ENCODE assay signal across 11 mouse cellular contexts in genomic region chr10:70655828-70656227, GRCm38 (mm10). TPM values are rescaled to one million over a fixed set of nuclear protein-coding genes. Genes with fewer than 3 reads are reported as not detected.
DNase-seq lines count a peak whose midpoint lies in the region; ATAC-seq and TF ChIP-seq lines count a peak whose summit lies in the region.
"Had no signal": no experiment of that assay in that cellular context is flagged by ENCODE, and none has a peak within 500 bp of the region (broad histone marks: within the 10 kb centered on the region; RNA-seq: fewer than 3 reads in every experiment).

Gene Phyhipl, minus strand, starts transcription at chr10:70655965.

- no peak within 1 kb of the TSS for H3K4me3 ChIP-seq in hindbrain, embryonic 14.5 days (replicated peaks; ENCODE audit: low read length)
- H3K4me3 ChIP-seq in midbrain, postnatal 0 days (ENCODE audit: low read depth, low read length): no peak within 1 kb of the TSS
- H3K4me3 ChIP-seq in stomach, postnatal 0 days (ENCODE audit: low read depth, low read length): no peak within 1 kb of the TSS
- no peak within 1 kb of the TSS for H3K4me3 ChIP-seq in gastrocnemius, adult 2 months
- H3K4me3 ChIP-seq in intestine, postnatal 0 days (ENCODE audit: low read depth, low read length): no peak within 1 kb of the TSS
- H3K4me3 ChIP-seq: myocyte had no signal

- intact Hi-C loops in gastrocnemius, adult 2 months (cut with DNase I): no loop called here

- no peaks in the 10 kb centered on the region for H3K36me3 ChIP-seq in hindbrain, embryonic 14.5 days (replicated peaks; ENCODE audit: control insufficient read depth, insufficient read depth)
- no peaks in the 10 kb centered on the region for H3K36me3 ChIP-seq in midbrain, postnatal 0 days (ENCODE audit: insufficient read depth, low read length)
- no peaks in the 10 kb centered on the region for H3K36me3 ChIP-seq in stomach, postnatal 0 days (ENCODE audit: control insufficient read depth, insufficient read depth, low read length)
- H3K36me3 ChIP-seq in intestine, postnatal 0 days (ENCODE audit: control insufficient read depth, insufficient read depth): no peaks in the 10 kb centered on the region

- no peak within 1 kb of the TSS for H3K27ac ChIP-seq in hindbrain, embryonic 14.5 days
- H3K27ac ChIP-seq in midbrain, postnatal 0 days (ENCODE audit: low read depth, low read length): no peak within 1 kb of the TSS
- no peak within 1 kb of the TSS for H3K27ac ChIP-seq in stomach, postnatal 0 days (replicated peaks)
- no peak within 1 kb of the TSS for H3K27ac ChIP-seq in gastrocnemius, adult 2 months
- H3K27ac ChIP-seq in intestine, postnatal 0 days (ENCODE audit: low read depth, low read length): no peak within 1 kb of the TSS
- H3K27ac ChIP-seq: liver, embryonic 14.5 days had no signal

- no peaks in the 10 kb centered on the region for H3K9me3 ChIP-seq in hindbrain, embryonic 14.5 days (ENCODE audit: control insufficient read depth, low read length)
- no peaks in the 10 kb centered on the region for H3K9me3 ChIP-seq in midbrain, postnatal 0 days (ENCODE audit: low read length)
- H3K9me3 ChIP-seq in stomach, postnatal 0 days (ENCODE audit: control insufficient read depth, low read length): no peaks in the 10 kb centered on the region
- H3K9me3 ChIP-seq in intestine, postnatal 0 days (ENCODE audit: control insufficient read depth): no peaks in the 10 kb centered on the region

- no peak for TF ChIP-seq CTCF in midbrain, postnatal 0 days (IDR thresholded peaks at IDR 0.05)
- no peak for TF ChIP-seq CTCF in stomach, postnatal 0 days (IDR thresholded peaks at IDR 0.05; ENCODE audit: low read depth)
- no peak for TF ChIP-seq CTCF in gastrocnemius, adult 2 months (IDR thresholded peaks at IDR 0.05)
- no peak for TF ChIP-seq CTCF in intestine, postnatal 0 days (IDR thresholded peaks at IDR 0.05; ENCODE audit: low read depth)

- no peak for ATAC-seq in hindbrain, embryonic 14.5 days (ENCODE audit: low FRiP score)
- ATAC-seq in midbrain, postnatal 0 days (ENCODE audit: low FRiP score): no peak
- no peak for ATAC-seq in stomach, postnatal 0 days (ENCODE audit: low FRiP score, low TSS enrichment)
- ATAC-seq in intestine, postnatal 0 days: no peak

- no peak within 1 kb of the TSS for H3K9ac ChIP-seq in hindbrain, embryonic 14.5 days
- no peak within 1 kb of the TSS for H3K9ac ChIP-seq in midbrain, postnatal 0 days (replicated peaks; ENCODE audit: low read length, poor library complexity, severe bottlenecking)
- no peak within 1 kb of the TSS for H3K9ac ChIP-seq in stomach, postnatal 0 days (ENCODE audit: low read length)
- H3K9ac ChIP-seq in intestine, postnatal 0 days (ENCODE audit: low read depth, low read length): no peak within 1 kb of the TSS
- H3K9ac ChIP-seq: liver, embryonic 14.5 days had no signal

- no peaks in the 10 kb centered on the region for H3K27me3 ChIP-seq in hindbrain, embryonic 14.5 days (ENCODE audit: control insufficient read depth, insufficient read depth, low read length)
- H3K27me3 ChIP-seq in midbrain, postnatal 0 days (ENCODE audit: insufficient read depth, low read length): no peaks in the 10 kb centered on the region
- H3K27me3 ChIP-seq in stomach, postnatal 0 days (ENCODE audit: control insufficient read depth, insufficient read depth, low read length): no peaks in the 10 kb centered on the region
- no peaks in the 10 kb centered on the region for H3K27me3 ChIP-seq in intestine, postnatal 0 days (replicated peaks; ENCODE audit: control insufficient read depth, insufficient read depth, low read length)

- peaks cover 10% of the 10 kb centered on the region; the same call in 1 of the 2 replicates for H3K4me1 ChIP-seq in hindbrain, embryonic 14.5 days (replicated peaks; ENCODE audit: control insufficient read depth, insufficient read depth, low read length)
- H3K4me1 ChIP-seq in midbrain, postnatal 0 days (ENCODE audit: insufficient read depth, low read length): no peaks in the 10 kb centered on the region
- no peaks in the 10 kb centered on the region for H3K4me1 ChIP-seq in stomach, postnatal 0 days (replicated peaks; ENCODE audit: control insufficient read depth, insufficient read depth)
- no peaks in the 10 kb centered on the region for H3K4me1 ChIP-seq in intestine, postnatal 0 days (replicated peaks; ENCODE audit: control insufficient read depth, insufficient read depth, low read length)

- 28% methylated on average over 7 of the region's 7 CpGs for WGBS in hindbrain, embryonic 14.5 days
- WGBS in midbrain, postnatal 0 days: 66% methylated on average over 7 of the region's 7 CpGs
- WGBS in stomach, postnatal 0 days: 71% methylated on average over 7 of the region's 7 CpGs
- WGBS in intestine, postnatal 0 days: 74% methylated on average over 7 of the region's 7 CpGs

- DNase-seq in layer of hippocampus, adult 8-10 months (ENCODE audit: low spot score in 2 of 2): no peak
- DNase-seq in layer of hippocampus, adult 9-11 months: no peak
- no peak for DNase-seq in hindbrain, embryonic 14.5 days (ENCODE audit: low spot score)
- DNase-seq in layer of hippocampus, postnatal 10 days (ENCODE audit: low spot score in 2 of 2): no peak
- DNase-seq in midbrain, postnatal 0 days (ENCODE audit: low spot score): no peak
- DNase-seq in stomach, postnatal 0 days (ENCODE audit: low spot score): no peak
- DNase-seq in gastrocnemius, adult 2 months: no peak
- DNase-seq: cerebellum, adult 18-20 months had no signal

- TF ChIP-seq EP300 in stomach, postnatal 0 days (optimal IDR thresholded peaks at IDR 0.05): no peak

- H3K4me2 ChIP-seq in hindbrain, embryonic 14.5 days (replicated peaks): no peak within 1 kb of the TSS
- no peak within 1 kb of the TSS for H3K4me2 ChIP-seq in midbrain, postnatal 0 days (ENCODE audit: low read depth, low read length, poor library complexity, severe bottlenecking)
- no peak within 1 kb of the TSS for H3K4me2 ChIP-seq in stomach, postnatal 0 days (replicated peaks; ENCODE audit: low read depth)
- no peak within 1 kb of the TSS for H3K4me2 ChIP-seq in intestine, postnatal 0 days (replicated peaks; ENCODE audit: low read depth)

RNA-seq across cellular contexts. Expression of gene Phyhipl, which starts in this region (rescaled TPM):
- total RNA-seq in layer of hippocampus, adult 8-10 months (2022): 100 to 1,000 TPM; 174 to 208 (median 192) TPM
- 287 and 318 TPM in 2 replicates for polyA plus RNA-seq in hindbrain, embryonic 14.5 days (2014; fragmentation: Nextera tagmentation; extraction: Ambion mirVana)
- total RNA-seq in layer of hippocampus, postnatal 10 days (2021): 100 to 1,000 TPM; 161 to 188 TPM
- total RNA-seq in midbrain, postnatal 0 days (2014; rRNA removed): 38.5 and 55.4 TPM in 2 replicates
- 307 and 323 TPM in 2 replicates for polyA plus RNA-seq in midbrain, postnatal 0 days (2015; fragmentation: Nextera tagmentation; extraction: Ambion mirVana)
- 3.5 and 4.2 TPM in 2 replicates for polyA plus RNA-seq in stomach, postnatal 0 days (2015; fragmentation: Nextera tagmentation; extraction: Ambion mirVana)
- not detected for total RNA-seq in gastrocnemius, adult 2 months (2021)
- polyA plus RNA-seq in intestine, postnatal 0 days (2015; fragmentation: Nextera tagmentation; extraction: Ambion mirVana): 1.6 and 1.8 TPM in 2 replicates

Comparison
In these comparisons a context has a peak if more than half of its experiments do, and no peak if none do; other contexts are left out.
1. RNA of gene Phyhipl (total RNA-seq): 174 to 208 TPM in layer of hippocampus, adult 8-10 months, 161 to 188 TPM in layer of hippocampus, postnatal 10 days and 38.5 to 55.4 TPM in midbrain, postnatal 0 days; not detected in gastrocnemius, adult 2 months; every median in the first group is over 10 times any median in the second.
2. RNA of gene Phyhipl (polyA plus RNA-seq): 307 to 323 TPM in midbrain, postnatal 0 days and 287 to 318 TPM in hindbrain, embryonic 14.5 days; 3.5 to 4.2 TPM in stomach, postnatal 0 days and 1.6 to 1.8 TPM in intestine, postnatal 0 days; every median in the first group is over 10 times any median in the second.